Mouse (Mus musculus) macrophage (primary cell): Measurements from ENCODE around the gene Micu1. TPM values are rescaled to one million over a fixed set of nuclear protein-coding genes. Genes with fewer than 3 reads are reported as not detected.

Source experiments
- H3K27ac ChIP-seq: fragments of 350-480 bp; formaldehyde crosslinking; 2 replicates; pipeline ENCODE4 v1.9.0; 2021
- H3K36me3 ChIP-seq: fragments of 350-480 bp; formaldehyde crosslinking; 2 replicates; pipeline ENCODE4 v1.9.0; 2021; ENCODE audit errors: inconsistent target
- H3K4me3 ChIP-seq: fragments of 350-480 bp; formaldehyde crosslinking; 2 replicates; pipeline ENCODE4 v1.9.0; 2021; ENCODE audit errors: inconsistent target
- H3K79me2 ChIP-seq: fragments of 350-480 bp; formaldehyde crosslinking; 2 replicates; pipeline ENCODE4 v1.9.0; 2021; ENCODE audit errors: inconsistent target
- WGBS: methylation state at CpG from one replicate; pipeline ENCODE4 v1.1.7; 2026; ENCODE audit warnings: inconsistent platforms; ENCODE audit not compliant: missing documents; 5-methylcytosine and 5-hydroxymethylcytosine counted together
- polyA plus RNA-seq: library from polyadenylated mRNA; stranded (reverse); fragments of 250-400 nt; gene quantifications from 3 replicates; pipeline ENCODE4 v1.2.4, GENCODE M21; 2018; ENCODE audit warnings: inconsistent platforms

The Micu1 gene
- polyA plus RNA-seq, 1 experiment from 2014 or later, result 52.7 TPM

- H3K36me3 ChIP-seq, result no peaks in the 10 kb centered on the region
- no peak overlapping the region for H3K27ac ChIP-seq
- WGBS, result 74% methylated on average over 6 of the region's 7 CpGs
- H3K79me2 ChIP-seq, result no peaks in the 10 kb centered on the region
- H3K4me3 ChIP-seq, result no peak overlapping the region
Observed at GRCm38 (mm10) chr10:59903170-59903569, 200.9 kb downstream of the Micu1 start.

- WGBS, result 66% methylated on average over 3 of the region's 3 CpGs
- Histone ChIP-seq H3K4me3 (no peak overlapping the region), H3K79me2 (no peaks in the 10 kb centered on the region), H3K27ac (no peak overlapping the region), H3K36me3 (no peaks in the 10 kb centered on the region)
Observed at GRCm38 (mm10) chr10:59907080-59907609, 204.9 kb downstream of the Micu1 start.

GRCm38 (mm10) chr10:59907695-59908299 lies 205.5 kb downstream of the Micu1 start:
- 30% methylated on average over 7 of the region's 7 CpGs for WGBS
- Histone ChIP-seq H3K36me3 (no peaks in the 10 kb centered on the region), H3K4me3 (no peak overlapping the region), H3K27ac (no peak overlapping the region), H3K79me2 (no peaks in the 10 kb centered on the region)

- H3K4me3 ChIP-seq, result no peak overlapping the region
- no peaks in the 10 kb centered on the region for H3K36me3 ChIP-seq
- 48% methylated on average over 7 of the region's 7 CpGs for WGBS
- H3K27ac ChIP-seq, result no peak overlapping the region
- no peaks in the 10 kb centered on the region for H3K79me2 ChIP-seq
Observed at GRCm38 (mm10) chr10:59908776-59909315, 206.6 kb downstream of the Micu1 start.

GRCm38 (mm10) chr10:59909357-59909847 lies 207.1 kb downstream of the Micu1 start:
- no peak overlapping the region for H3K4me3 ChIP-seq
- no peaks in the 10 kb centered on the region for H3K36me3 ChIP-seq
- WGBS, result 17% methylated on average over 14 of the region's 14 CpGs
- H3K79me2 ChIP-seq, result no peaks in the 10 kb centered on the region
- no peak overlapping the region for H3K27ac ChIP-seq

- no peak overlapping the region for H3K27ac ChIP-seq
- H3K79me2 ChIP-seq, result no peaks in the 10 kb centered on the region
- no peak overlapping the region for H3K4me3 ChIP-seq
- no peaks in the 10 kb centered on the region for H3K36me3 ChIP-seq
- 64% methylated on average over 6 of the region's 6 CpGs for WGBS
Observed at GRCm38 (mm10) chr10:59911091-59911490, 208.8 kb downstream of the Micu1 start.

- Histone ChIP-seq H3K4me3 (no peak overlapping the region), H3K36me3 (no peaks in the 10 kb centered on the region), H3K79me2 (no peaks in the 10 kb centered on the region), H3K27ac (no peak overlapping the region)
- WGBS, result 36% methylated on average over 23 of the region's 25 CpGs
Observed at GRCm38 (mm10) chr10:59911561-59912198, 209.4 kb downstream of the Micu1 start.

Other genes starting within 250 kb of the Micu1 start
- not detected in 3 replicates for gene Gm10322, start 86.4 kb upstream of the Micu1 start, polyA plus RNA-seq
- 5.3 to 18.7 TPM (median 7.3 TPM) in 3 replicates for gene Mcu, start 85.8 kb upstream of the Micu1 start, polyA plus RNA-seq
- 24.9 to 38.2 TPM (median 31.2 TPM) in 3 replicates for gene Dnajb12, start 177.1 kb downstream of the Micu1 start, polyA plus RNA-seq
- 2.2 to 4.5 TPM (median 4.1 TPM) in 3 replicates for gene Ddit4, start 249.4 kb downstream of the Micu1 start, polyA plus RNA-seq